ENCODE assay signal across 8 mouse cellular contexts in genomic region chr14:51090921-51091900, GRCm38 (mm10). TPM values are rescaled to one million over a fixed set of nuclear protein-coding genes. Genes with fewer than 3 reads are reported as not detected.
DNase-seq lines count a peak whose midpoint lies in the region; ATAC-seq and TF ChIP-seq lines count a peak whose summit lies in the region.

Gene Rnase4, plus strand, starts transcription at chr14:51091077.
Gene Ang, plus strand, starts transcription at chr14:51091150.

- TF ChIP-seq CTCF in embryonic fibroblast, embryonic 13.5 days (IDR thresholded peaks at IDR 0.05; ENCODE audit: borderline replicate concordance, insufficient read depth, low read length) = no peak

- no peaks in the 10 kb centered on the region for H3K9me3 ChIP-seq in ES-E14 (ENCODE audit: control insufficient read depth, insufficient read depth, low read depth, low read length)
- no peaks in the 10 kb centered on the region for H3K9me3 ChIP-seq in heart, embryonic 15.5 days (replicated peaks)

- peak within 1 kb of the TSS; percentile 24; the same call in 1 of the 2 replicates for H3K27ac ChIP-seq in ES-E14 (ENCODE audit: insufficient read depth, low read depth, low read length, poor library complexity, severe bottlenecking)
- H3K27ac ChIP-seq in embryonic fibroblast, embryonic 13.5 days (ENCODE audit: insufficient read depth, low read length) = peak within 1 kb of the TSS; percentile 83
- H3K27ac ChIP-seq in heart, embryonic 15.5 days = peak within 1 kb of the TSS; percentile 87

- peak within 1 kb of the TSS; percentile 88 for H3K4me2 ChIP-seq in heart, embryonic 15.5 days

- 7% methylated on average over 33 of the region's 33 CpGs for WGBS in heart, embryonic 15.5 days

- TF ChIP-seq POLR2A in embryonic fibroblast, embryonic 13.5 days (IDR thresholded peaks at IDR 0.05; ENCODE audit: low read depth, low read length) = peak; percentile 64

- H3K36me3 ChIP-seq in ES-E14 (ENCODE audit: control insufficient read depth, insufficient read depth, low read length, poor library complexity, severe bottlenecking) = no peaks in the 10 kb centered on the region
- no peaks in the 10 kb centered on the region for H3K36me3 ChIP-seq in heart, embryonic 15.5 days

- peak within 1 kb of the TSS; percentile 78 to 92 for H3K4me3 ChIP-seq in ES-E14 (ENCODE audit: insufficient read depth in 1 of 2, low read depth in 1 of 2, low read length in 2 of 2, poor library complexity in 1 of 2, severe bottlenecking in 1 of 2)
- H3K4me3 ChIP-seq in embryonic fibroblast, embryonic 13.5 days (ENCODE audit: insufficient read depth, low read length) = peak within 1 kb of the TSS; percentile 82
- peak within 1 kb of the TSS; percentile 89 for H3K4me3 ChIP-seq in heart, embryonic 15.5 days

- peak within 1 kb of the TSS; percentile 52 for H3K9ac ChIP-seq in ES-E14 (ENCODE audit: insufficient read depth, low read depth, low read length, poor library complexity, severe bottlenecking)
- H3K9ac ChIP-seq in heart, embryonic 15.5 days = peak within 1 kb of the TSS; percentile 59

- H3K4me1 ChIP-seq in ES-E14 (ENCODE audit: control insufficient read depth in 2 of 2, insufficient read depth in 2 of 2, low read length in 2 of 2, poor library complexity in 1 of 2) = peaks cover 0 to 2% of the 10 kb centered on the region in 2 experiments; a peak in 1 of 4 replicates
- H3K4me1 ChIP-seq in embryonic fibroblast, embryonic 13.5 days (ENCODE audit: control insufficient read depth, insufficient read depth, low read length) = peaks cover 5% of the 10 kb centered on the region; the same call in 1 of the 2 replicates
- H3K4me1 ChIP-seq in heart, embryonic 15.5 days (replicated peaks) = peaks cover 21% of the 10 kb centered on the region; the same call in 1 of the 2 replicates

- DNase-seq in ES-E14 (ENCODE audit: low read depth, low spot score) = peak; percentile 60
- peak; percentile 56 for DNase-seq in adrenal gland, postnatal 10 days
- DNase-seq in kidney, postnatal 4 days = peak; percentile 67 to 76
- peak; percentile 83 for DNase-seq in lung, postnatal 25 days (ENCODE audit: low spot score)
- DNase-seq in retina, postnatal 1 day = peak; percentile 36
- DNase-seq in frontal cortex, postnatal 25 days (ENCODE audit: low spot score in 2 of 2) = no peak

- H3K27me3 ChIP-seq in heart, embryonic 15.5 days = no peaks in the 10 kb centered on the region

- ATAC-seq in heart, embryonic 15.5 days (replicated peaks; ENCODE audit: insufficient number of reproducible peaks, insufficient read depth, low FRiP score, low read depth) = no peak

- in situ Hi-C loops in ES-E14 (cut with MboI; ENCODE audit: low sequenced_read_pairs in 2 of 2, unreplicated experiment in 2 of 2) = loop anchor here (10.0 to 25.0 kb wide), 2 partner anchors 671 to 684 kb away; partner anchors contain the start of gene Ang4 (in 2 of the 2)

TF ChIP-seq in ES-E14, 5 proteins besides CTCF, POLR2A, EP300 and RAD21:
- no peak for TF ChIP-seq CHD2 (IDR thresholded peaks at IDR 0.05; ENCODE audit: low read depth, low read length)
- no peak for TF ChIP-seq ZC3H11A (IDR thresholded peaks at IDR 0.05; ENCODE audit: borderline replicate concordance, low read depth, low read length)
- no peak for TF ChIP-seq MAFK (IDR thresholded peaks at IDR 0.05; ENCODE audit: insufficient read depth, low read depth, low read length)
- TF ChIP-seq HCFC1 (IDR thresholded peaks at IDR 0.05; ENCODE audit: borderline replicate concordance, insufficient read depth, low read length) = no peak
- TF ChIP-seq ZNF384 (IDR thresholded peaks at IDR 0.05; ENCODE audit: low read depth, low read length) = no peak

RNA-seq across cellular contexts. Expression of gene Rnase4, which starts in this region (rescaled TPM):
- total RNA-seq in ES-E14 (2012; rRNA removed) = 2.5 and 10.3 TPM in 2 replicates
- total RNA-seq in adrenal gland, postnatal 10 days (2021) = 100 to 1,000 TPM in 1 of 2 experiments, 10 to 100 TPM in 1; 78.4 to 110 TPM
- 116 and 134 TPM in 2 replicates for polyA plus RNA-seq in embryonic fibroblast, embryonic 13.5 days (2011; ENCODE audit: insufficient read length, low read depth, missing spikeins)
- 26.3 and 31.6 TPM in 2 replicates for polyA plus RNA-seq in heart, embryonic 15.5 days (2015; fragmentation: Nextera tagmentation; extraction: Ambion mirVana)

RNA-seq across cellular contexts. Expression of gene Ang, which starts in this region (rescaled TPM):
- total RNA-seq in ES-E14 (2012; rRNA removed) = 1.2 and 1.4 TPM in 2 replicates
- 10 to 100 TPM; 14.3 to 22.4 TPM for total RNA-seq in adrenal gland, postnatal 10 days (2021)
- polyA plus RNA-seq in embryonic fibroblast, embryonic 13.5 days (2011; ENCODE audit: insufficient read length, low read depth, missing spikeins) = 11.4 TPM in 2 replicates
- polyA plus RNA-seq in heart, embryonic 15.5 days (2015; fragmentation: Nextera tagmentation; extraction: Ambion mirVana) = 4.1 TPM in 2 replicates

Comparison
In these comparisons a context has a peak if more than half of its experiments do, and no peak if none do; other contexts are left out.
1. DNase-seq: peak in ES-E14 (single experiment), adrenal gland, postnatal 10 days (single experiment), kidney, postnatal 4 days (2 of 2), lung, postnatal 25 days (single experiment) and retina, postnatal 1 day (single experiment); none in frontal cortex, postnatal 25 days (0 of 2).
2. H3K27ac ChIP-seq: peak in every context shown above with its lines; median percentile 87 in heart, embryonic 15.5 days; 83 in embryonic fibroblast, embryonic 13.5 days; 24 in ES-E14.
3. Peak in every context shown above with its lines, with median percentiles within 50 percentile points of each other: H3K4me3 ChIP-seq.